Mouse (Mus musculus): ENCODE results near the gene Dpp8.
"Not testable (repeated sequence)": the region's sequence is repeated elsewhere in the genome, so short reads cannot be mapped to it uniquely, and the experiment has no call there.

Dpp8 gene

DNA sequence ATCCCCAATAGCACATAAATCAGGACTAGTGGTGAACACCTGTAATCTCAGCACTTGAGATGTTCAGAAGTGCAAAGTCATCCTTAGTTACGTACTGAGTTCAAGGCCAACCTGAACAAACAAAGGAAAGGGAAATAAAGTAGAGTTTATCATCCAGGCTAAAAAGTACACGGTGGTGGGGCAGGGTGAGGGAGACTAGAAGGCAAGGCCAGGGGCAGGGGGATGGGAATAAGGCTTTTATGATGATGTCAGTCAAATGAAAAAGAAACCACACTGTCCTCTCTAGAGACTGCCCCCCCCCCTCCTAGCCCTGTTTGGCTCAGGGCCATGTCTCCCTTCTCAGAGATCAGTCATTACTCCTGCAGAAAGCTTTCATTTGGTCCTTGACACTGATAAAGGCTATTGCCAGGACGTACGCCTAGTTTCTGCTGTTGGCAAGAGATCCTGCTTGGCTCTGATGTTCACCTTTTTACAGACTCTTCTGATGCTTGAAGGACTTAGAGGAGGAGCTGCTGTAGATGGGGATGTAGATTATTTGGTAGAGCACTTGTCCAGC lies 9.6 kb upstream of the Dpp8 start:
- no peak for DNase-seq

DNA sequence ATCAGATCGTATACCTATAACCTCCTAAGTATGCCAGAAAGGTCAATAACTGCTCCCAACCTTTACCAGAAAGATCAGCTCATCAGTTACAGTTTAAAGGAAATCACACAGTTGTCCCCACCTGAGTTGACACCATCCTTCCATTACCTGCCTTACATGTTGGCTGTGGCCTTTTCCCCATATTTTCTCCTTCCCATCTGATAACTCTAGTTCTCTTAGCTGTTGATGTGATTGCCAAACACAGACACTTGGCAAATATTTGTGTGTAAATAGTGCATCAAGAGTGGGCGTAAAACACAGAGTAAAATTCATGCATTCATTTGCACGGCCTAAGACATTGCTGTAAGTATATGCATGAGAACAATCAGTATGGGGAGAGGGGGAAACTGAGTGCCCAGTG lies 8.8 kb upstream of the Dpp8 start:
- no peak for DNase-seq

DNA sequence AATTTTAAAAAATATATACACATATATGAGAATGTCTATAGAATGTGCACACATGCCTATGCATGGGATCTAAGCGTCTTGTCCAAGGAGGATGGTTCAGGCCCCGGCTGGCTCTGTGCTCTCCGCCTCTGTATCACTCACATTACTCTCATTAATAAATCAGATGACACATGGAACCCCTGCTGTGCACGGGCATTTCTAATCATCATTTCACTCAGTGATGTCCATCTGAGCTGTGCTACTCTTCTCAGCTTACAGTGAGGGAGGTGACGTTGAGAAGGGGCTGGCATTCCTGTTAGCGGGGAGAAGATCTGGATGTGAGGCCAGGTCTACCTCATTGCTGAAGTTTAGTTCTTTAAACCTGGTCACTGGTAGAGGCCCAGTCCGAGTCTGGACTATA lies 5.0 kb upstream of the Dpp8 start:
- no peak for DNase-seq

DNA sequence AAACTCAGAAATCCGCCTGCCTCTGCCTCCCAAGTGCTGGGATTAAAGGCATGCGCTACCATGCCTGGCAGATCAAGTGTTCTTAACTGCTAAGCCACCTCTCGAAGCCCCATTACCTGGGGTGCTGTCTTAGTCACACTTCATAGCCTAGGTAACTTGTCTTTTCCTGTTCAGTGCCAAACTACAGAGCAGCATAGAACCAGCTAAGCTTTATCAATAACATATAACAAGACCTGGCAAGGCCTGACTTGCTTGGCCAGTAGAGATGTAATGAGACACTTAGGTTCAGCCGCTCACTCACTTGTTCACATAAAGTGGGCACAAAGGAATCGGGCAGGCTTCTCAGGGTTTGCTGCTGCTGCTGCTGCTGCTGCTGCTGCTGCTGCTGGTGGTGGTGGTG lies 3.9 kb upstream of the Dpp8 start:
- no peak for DNase-seq

DNA sequence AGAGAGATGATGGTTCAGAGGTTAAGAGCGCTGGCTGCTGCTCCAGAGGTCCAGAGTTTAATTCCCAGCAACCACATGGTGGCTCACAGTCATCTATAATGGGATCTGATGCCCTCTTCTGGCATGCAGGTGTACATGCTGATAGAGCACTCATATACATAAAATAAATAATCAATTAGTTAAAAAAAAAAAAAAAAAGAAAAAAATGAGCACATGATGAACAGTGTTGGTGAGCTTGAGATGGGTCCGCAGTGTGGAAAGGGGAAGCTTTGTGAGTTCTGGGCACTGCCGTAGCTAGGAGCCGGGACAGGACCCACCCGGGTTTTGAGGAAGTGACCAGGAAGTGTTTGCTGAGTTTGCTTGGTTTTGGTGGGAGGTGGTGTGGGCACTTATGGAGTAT lies 859 bp upstream of the Dpp8 start:
- not testable (repeated sequence) for DNase-seq

DNA sequence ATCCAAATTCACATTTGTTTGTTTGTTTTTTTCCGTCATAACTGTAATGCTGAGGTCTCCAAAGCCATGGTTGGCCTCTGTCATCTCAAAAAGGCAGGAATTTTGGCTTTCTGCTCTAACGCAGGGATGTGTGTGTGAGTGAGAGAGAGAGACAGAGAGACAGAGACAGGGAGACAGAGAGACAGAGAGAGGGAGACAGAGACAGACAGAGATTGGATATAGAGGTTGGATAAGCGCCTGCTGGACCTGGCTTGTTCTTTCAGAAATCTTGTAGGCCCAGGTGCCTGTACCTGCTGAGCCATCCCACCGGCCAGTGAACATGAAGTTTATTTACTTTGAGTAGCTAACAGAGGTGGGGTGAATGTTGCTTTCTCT lies 333 bp upstream of the Dpp8 start:
- no peak for DNase-seq

DNA sequence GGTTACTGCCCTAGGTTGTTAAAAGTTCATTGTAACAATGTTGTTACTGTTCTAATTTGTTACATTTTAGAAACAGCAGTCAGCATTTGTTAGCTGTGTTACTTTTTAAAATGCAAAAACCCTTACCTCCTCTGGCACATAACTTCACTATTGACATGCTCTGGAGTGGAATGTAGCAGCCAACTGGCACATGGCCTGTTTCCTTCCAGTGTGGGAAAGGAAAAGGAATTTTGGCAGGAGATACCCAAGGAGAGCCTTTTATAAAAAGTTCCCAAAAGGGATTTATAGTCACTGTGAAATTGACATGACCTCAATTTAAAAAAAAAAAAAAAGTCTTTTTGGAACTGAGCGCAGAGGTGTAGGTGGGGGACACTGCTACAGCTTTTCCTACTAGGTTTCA lies 4.2 kb downstream of the Dpp8 start:
- DNase-seq = no peak

DNA sequence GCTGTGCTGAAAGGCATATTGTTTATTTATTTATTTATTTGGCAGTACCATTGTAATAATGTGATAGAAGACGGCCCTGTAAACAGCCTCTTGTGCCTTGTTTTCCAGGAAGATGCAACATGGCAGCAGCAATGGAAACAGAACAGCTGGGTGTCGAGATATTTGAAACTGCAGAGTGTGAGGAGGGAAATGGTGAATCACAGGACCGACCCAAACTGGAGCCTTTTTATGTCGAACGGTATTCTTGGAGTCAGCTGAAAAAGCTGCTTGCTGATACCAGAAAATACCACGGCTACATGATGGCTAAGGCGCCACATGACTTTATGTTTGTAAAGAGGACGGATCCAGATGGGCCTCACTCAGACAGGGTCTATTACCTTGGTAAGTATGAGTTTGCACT lies 4.6 kb downstream of the Dpp8 start:
- no peak for DNase-seq

DNA sequence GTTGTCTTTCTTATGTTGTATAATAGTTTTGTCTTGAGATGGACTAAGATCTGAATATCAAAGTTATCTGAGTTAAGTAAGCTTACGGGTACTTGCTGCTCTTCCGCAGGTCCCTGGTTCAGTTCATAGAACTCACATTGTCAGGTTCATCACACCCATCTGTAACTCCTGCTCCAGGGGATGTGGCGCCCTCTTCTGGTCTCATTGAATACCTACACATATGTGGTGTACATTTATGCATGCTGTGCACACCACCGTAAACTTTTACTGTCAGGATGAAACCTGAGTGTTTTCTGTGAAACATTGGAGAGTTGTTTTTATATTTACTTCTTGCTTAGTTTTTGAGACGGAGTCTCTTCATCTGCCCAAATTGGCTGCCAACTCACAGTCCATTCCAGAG lies 9.2 kb downstream of the Dpp8 start:
- DNase-seq = no peak

DNA sequence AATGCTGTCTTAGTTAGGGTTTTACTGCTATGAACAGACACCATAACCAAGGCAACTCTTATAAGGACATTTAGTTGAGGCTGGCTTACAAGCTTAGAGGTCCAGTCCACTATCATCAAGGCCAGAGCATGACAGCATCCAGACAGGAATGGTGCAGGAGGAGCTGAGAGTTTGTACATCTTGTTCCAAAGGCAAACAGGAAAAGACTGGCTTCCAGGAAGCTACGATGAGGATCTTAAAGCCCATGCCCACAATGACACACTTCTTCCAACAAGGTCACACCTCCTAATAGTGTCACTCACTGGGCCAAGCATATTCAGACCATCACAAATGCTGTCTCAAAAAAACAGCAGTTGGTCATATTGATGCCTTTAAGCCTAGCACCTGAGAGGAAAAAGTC lies 14.8 kb downstream of the Dpp8 start:
- no peak for DNase-seq

DNA sequence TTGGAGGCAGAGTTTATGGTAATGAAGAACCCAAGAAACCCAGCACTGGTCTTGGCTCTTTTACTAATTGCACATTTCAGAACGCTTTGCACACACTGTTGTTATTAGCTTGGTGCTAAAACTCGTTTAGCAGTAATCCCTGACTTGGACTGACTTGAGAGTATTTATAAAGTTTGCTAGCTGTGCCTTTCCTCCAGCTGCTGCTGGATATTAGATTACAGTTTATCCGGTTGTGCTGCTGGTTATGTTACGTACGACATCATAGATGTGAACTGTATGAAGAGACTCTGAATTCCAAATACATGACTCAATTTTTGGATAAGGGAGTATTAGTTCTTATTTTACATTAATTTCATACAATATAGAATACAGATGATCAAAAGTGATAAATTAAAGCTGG lies 17.2 kb downstream of the Dpp8 start:
- no peak for DNase-seq

DNA sequence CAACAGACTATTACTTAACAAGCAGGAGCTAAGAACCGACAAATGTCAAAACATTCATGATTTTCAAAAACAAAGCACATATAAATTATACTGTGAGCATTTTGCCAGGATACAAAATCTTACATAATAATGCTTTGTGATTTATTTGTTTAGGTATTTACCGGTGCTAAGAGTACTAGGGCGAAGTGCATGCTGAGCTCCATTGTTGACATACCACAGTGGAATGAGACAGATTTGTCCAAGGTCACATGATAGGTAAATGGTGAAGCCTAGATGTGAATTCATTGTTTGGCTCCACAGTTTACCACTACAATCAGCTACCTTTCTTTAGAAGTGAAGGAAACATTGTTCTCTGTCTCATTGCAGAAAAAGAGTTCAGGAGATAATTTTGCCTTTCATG lies 18.8 kb downstream of the Dpp8 start:
- no peak for DNase-seq

DNA sequence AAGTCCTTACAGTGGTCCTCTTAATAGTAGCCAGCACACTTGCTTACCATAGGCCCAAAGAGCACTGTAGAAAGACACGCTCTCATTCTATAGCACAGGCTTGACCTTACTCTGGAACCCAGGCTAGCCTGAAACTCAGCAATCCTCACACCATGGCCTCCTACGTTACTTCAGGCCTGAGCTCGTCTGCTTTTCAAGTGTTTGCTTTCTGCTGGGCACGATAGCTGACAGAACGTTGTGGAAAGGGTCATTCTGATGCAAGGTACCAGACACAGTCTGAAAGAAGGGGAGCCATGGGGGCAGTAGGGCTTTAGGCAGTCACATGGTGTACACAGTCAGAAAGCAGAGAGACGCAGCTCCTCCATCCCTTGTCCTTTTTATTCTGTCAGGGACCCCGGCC lies 32.0 kb downstream of the Dpp8 start:
- no peak for DNase-seq

DNA sequence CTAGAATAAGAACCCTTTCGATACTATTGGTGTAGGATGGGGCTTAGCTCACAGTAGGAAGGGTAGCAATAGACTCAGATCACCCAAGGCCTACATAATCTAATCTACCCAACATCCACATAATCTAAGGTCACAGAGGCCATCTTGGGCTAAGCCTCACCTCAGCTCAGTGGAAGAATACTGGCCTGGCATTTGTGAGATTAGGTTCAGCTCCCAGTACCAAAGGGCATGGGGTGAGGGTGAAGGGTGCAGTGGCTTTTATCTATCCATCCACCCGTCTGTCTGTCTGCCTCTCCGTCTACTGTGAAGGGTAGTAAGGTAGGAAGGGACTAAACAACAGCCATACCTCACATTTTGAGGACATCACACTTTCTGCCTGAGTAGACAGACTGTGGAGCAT lies 38.4 kb downstream of the Dpp8 start:
- no peak for DNase-seq

DNA sequence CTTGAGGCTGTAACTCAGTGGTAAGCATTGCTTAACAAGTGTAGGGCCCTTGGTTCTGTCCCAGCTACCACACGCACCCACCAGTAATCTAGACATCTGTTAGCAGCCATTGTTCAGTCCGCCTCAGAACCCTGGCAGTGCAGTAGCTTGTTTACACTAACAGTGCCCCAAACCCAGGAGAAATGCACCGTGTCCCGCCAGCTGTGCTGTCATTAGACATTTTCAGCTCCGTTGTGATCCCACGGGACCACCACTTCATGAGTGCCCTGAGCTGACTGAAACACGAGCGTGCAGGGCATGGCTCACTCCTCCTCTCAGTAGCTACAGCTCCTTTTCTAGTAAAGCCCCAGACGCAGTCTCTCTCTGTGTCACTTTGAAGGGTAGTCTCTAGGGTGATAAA lies 41.3 kb downstream of the Dpp8 start:
- DNase-seq = no peak

DNA sequence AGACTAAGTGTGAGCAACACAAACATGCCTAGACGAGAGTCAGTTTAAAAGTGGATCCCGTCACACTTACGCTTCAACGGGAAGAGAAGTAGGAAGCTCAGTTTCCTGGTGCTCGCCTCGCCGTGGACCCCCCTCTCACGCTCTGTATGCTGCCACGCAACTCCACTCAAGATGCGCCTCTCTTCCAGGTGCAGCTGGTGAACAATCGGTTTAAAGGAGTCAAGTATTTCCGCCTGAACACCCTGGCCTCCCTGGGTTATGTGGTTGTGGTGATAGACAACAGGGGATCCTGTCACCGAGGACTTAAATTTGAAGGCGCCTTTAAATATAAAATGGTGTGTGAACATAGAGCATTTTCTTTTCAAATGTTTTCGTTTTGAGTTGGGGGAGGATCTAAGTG lies 42.0 kb downstream of the Dpp8 start:
- DNase-seq = no peak

DNA sequence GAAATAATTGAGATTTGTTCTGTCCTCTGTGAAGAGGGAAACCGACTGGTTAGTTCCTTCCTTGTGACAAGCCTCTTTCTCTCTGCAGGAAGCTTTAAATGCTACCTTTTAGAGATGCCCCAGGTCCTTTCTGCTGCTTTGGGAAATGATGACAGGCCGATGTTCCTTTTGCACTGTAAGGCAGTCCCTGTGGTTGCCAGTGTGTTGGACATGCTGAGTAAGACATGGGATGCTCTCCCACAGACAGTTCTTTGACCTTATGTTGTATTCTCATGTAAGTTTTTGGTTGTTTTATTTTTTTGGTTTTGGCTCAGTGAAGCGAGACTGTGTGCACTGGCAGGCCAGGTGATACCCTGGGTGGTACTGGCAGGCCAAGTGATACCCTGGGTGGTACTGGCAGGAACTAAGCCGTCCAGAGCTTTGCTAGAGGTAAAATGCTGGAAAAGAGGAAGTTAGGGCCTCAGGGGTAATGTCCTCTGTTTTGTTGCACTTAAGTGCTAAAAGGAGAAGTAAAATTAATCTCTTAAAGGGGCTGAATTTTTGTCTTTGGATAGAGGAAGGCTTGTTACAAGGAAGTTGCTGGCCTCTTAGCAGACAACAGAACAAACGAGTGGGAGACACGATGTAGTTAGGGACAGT lies 42.8 kb downstream of the Dpp8 start:
- no peak for DNase-seq

DNA sequence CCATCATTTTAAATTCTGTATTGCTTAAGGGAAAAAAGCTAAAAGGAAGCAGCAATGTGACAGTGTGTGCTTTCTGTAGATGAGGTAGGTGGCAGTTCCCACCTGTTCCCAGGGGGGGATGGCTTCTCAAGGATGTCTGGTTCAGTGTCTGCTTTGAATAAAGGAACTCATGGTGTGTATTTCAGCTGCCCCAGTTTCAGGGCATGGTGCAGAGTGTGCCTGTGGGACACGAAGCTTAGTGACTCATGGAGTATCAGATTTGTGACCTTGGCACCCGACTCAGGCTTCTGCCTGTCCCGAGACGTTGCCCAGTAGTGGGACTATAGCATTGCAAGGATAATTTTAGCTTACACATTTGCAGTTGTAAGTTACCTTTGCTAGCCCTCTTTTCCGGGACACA lies 45.3 kb downstream of the Dpp8 start:
- no peak for DNase-seq

DNA sequence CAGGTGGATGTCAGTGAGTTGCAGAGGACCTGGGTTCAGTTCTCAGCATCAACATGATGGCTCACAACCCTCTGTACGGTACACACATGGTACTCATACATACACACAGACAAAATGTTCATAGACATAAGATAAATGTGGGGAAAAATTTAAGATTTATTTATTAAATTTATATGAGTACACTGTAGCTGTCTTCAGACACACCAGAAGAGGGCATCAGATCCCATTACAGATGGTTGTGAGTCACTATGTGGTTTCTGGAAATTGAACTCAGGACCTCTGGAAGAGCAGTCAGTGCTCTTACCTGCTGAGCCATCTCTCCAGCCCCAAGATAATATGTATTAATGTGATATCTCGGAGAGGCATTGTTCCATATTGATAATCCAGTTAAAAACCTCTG lies 47.9 kb downstream of the Dpp8 start:
- DNase-seq = not testable (repeated sequence)

DNA sequence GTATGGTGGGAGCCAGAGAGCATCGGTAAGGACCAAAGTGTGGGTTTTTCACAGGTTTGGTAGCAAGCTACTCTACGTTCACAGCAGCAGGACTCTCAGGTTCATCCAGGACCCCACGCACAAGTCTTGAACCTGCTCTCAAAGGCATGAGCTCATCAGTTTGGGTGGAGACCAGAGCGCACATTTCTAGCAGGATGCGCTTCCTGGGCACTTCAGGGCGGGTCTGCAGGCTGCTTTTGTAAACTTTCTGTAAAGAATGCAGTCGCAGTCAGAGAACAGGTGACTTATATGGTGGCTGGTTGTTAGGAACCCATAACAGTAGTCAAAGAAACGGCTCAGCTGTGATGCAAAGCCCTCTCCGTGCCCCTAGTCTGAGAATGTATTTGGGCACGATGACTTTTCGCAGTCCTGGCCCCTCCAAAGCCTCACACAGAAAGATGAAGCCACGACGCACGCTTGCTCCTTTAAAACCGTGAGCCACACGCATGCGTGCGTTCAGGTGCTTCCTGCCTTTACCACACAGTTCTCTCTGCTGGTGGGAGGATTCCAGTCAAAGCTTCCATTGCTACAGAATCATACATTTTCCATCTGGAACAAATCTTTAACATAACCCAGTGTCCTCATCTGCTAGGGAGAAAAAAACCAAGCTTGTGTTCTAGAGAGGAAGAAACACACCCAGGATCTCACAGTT lies 51.0 kb downstream of the Dpp8 start:
- no peak for DNase-seq

DNA sequence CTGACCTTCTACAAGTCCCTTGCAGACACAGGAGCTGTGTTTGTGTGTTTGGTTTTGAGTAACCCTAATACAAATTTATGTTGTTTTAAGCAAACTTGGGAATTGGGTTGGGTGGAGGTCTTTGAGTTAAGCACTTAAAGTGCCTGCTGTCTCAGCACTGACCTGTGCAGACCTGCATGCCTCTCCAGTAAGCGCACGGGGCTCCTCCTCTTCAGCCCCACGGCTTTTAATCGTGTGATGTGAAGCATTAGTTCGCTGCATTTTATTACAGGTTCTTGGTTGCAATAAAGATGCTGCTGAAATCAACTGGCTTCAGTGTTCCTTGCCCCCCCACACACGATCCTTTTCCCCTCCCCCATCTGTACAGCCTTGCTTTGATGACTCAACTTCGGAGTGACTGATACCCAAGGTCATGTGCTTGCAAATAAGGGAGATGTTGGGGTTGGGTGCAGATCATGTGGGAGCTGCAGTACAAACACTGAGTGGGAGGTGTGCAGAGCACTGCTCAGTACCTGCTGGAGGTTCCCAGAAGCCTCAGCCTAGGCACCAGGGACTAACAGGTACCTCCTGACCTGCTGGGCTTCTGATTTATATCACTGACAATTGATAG lies 52.1 kb downstream of the Dpp8 start:
- DNase-seq = no peak

DNA sequence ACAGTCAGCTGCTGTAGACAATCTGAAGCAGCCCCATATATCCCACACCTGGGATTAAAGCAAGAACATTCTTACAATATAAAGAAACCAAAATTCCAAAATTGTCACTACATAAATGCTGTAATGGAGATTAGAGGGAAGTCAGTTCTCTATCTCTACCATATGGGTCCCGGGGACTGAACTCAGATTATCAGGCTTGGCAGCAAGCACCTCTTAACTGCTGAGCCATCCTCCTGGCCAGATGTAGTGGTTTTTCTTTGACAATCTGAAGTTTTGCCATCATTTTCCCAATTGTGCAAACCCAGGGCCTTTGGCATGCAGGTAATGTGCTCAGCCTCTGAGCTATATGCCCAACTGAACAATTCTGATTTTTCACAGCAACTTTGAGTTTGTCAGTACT lies 53.1 kb downstream of the Dpp8 start:
- no peak for DNase-seq

DNA sequence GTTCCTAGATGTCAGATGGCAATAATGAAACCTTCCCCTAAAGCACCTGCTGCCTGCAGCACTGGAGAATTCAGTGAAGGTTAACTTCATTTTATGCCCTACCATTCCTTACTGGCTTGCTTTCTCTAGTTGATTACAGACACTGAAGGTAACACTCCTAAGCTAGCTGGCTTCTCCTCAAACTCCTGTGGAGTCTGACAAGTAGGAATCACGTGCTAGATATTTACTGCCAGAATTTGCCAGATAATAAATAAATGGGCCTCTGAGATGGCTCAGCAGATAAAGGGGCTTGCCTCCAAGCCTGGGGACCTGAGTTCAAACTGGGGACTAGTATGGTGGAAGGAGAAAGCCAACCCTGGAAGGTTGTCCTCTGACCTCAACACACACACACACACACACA lies 54.6 kb downstream of the Dpp8 start:
- DNase-seq = no peak

DNA sequence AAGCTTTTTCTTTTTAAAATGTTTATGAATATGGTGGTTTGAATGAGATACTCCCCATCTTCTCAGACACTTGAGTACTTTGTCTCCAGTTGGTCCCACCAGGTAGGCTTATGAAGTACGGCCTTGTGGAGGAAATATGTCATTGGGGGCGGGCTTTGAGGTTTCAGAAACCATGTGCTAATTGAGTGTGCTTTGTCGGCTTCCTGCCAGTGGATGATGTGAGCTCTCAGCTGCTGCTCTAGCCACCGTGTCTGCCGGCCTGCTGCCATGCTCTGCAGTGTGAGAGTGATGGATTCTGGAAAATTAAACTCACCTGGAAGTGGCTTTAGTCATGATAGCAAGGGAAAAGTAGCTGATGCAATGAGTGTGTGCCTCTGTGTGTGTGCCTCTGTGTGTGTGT lies 55.3 kb downstream of the Dpp8 start:
- DNase-seq = no peak

DNA sequence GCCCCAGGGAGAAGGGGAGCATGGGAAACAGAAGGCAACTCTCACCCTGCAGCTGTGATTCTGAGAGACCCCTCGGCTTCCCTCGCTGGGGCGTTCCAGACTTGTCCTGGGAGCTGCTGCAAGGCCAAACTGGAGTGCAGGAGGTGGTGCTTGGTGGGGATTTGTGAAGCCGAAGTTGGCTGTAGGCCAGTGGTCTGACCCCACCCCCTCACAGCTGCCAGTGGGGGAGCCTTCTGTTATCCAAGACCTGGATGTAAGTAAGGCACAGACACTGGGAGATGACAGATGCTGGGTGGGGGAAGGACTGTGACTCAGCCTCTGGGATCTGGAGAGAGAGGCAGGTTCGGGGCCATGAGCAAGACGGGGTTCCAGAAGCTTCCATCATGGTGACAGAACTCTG lies 62.0 kb downstream of the Dpp8 start:
- no peak for DNase-seq
